Mouse (Mus musculus): ENCODE measurements at regions not wholly inside any gene's neighbourhood (a gene's known extent, or its start where the extent isn't known, plus 50 kb on each side); places are given as distances from the start of the nearest gene placed in this dataset.

DNA sequence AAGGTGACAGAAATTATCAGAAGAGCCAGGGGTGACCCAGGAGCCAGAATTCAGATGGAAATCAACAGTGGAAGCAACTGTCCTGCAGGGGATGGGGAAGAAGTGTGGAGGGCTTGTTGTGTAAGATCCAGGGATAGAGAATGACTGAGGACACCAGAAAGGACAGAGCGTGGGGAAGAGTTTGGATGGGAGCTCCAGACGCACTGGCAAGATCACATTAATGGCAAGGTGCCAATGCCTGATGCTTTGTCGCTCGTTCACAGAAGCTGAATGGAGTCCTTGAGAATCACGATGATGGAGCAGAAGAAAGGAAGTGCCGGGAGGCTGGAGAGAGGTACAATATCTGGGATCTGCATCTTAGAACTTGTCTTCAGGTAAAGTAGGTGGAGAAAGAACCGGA is 519.0 kb upstream of the Fam160b2 start:
- TF ChIP-seq CTCF (IDR thresholded peaks at IDR 0.05; ENCODE audit: insufficient read depth, low read length) (no peak), POLR2A (IDR thresholded peaks at IDR 0.05; ENCODE audit: borderline replicate concordance, extremely low read depth, low read depth, low read length) (no peak)
